Mouse (Mus musculus) CH12.LX (cell line): Measurements from ENCODE around the gene Ankrd27.

ENCODE experiments used
- CHD2 ChIP-seq: IDR thresholded peaks from 2 replicates; pipeline ENCODE4 v1.6.1; 2011; ENCODE audit warnings: low read length, improper control_type of control experiment
- CTCF ChIP-seq, 2 experiments: IDR thresholded peaks in 1 of 2; conservative IDR thresholded peaks in 1 of 2; 2 replicates each; pipeline ENCODE4 v1.5.1; 2011 to 2012; ENCODE audit warnings: low read depth in 2 of 2, low read length in 2 of 2, improper control_type of control experiment in 1 of 2, inconsistent platforms in 1 of 2, mild to moderate bottlenecking in 1 of 2, moderate library complexity in 1 of 2
- EP300 ChIP-seq: IDR thresholded peaks from 2 replicates; pipeline ENCODE4 v1.6.1; 2011; ENCODE audit warnings: low read length, improper control_type of control experiment
- HCFC1 ChIP-seq: IDR thresholded peaks from 2 replicates; pipeline ENCODE4 v1.6.1; 2012; ENCODE audit warnings: low read depth, mild to moderate bottlenecking, inconsistent platforms, low read length, improper control_type of control experiment
- KAT2A ChIP-seq: IDR thresholded peaks from 2 replicates; pipeline ENCODE4 v1.6.1; 2012; ENCODE audit warnings: low read length, improper control_type of control experiment, inconsistent platforms; ENCODE audit not compliant: insufficient replicate concordance
- MAFK ChIP-seq: IDR thresholded peaks from 2 replicates; pipeline ENCODE4 v1.6.1; 2011; ENCODE audit warnings: low read length, improper control_type of control experiment; ENCODE audit not compliant: insufficient replicate concordance
- NELFE ChIP-seq: IDR thresholded peaks from 2 replicates; pipeline ENCODE4 v1.6.1; 2011; ENCODE audit warnings: low read depth, low read length, improper control_type of control experiment
- POLR2A ChIP-seq: IDR thresholded peaks from 2 replicates; pipeline ENCODE4 v1.6.1; 2011; ENCODE audit warnings: low read depth, mild to moderate bottlenecking, improper control_type of control experiment, low read length
- ZMIZ1 ChIP-seq: IDR thresholded peaks from 2 replicates; pipeline ENCODE4 v1.6.1; 2012; ENCODE audit warnings: low read depth, mild to moderate bottlenecking, inconsistent platforms, low read length, improper control_type of control experiment

GRCm38 (mm10) chr7:35587728-35588127, 1.7 kb downstream of the Ankrd27 start:
- TF ChIP-seq EP300 (no peak), CTCF (conservative IDR thresholded peaks at IDR 0.05 in 1 of 2, IDR thresholded peaks at IDR 0.05 in 1 of 2; ENCODE audit: low read depth in 2 of 2, low read length in 2 of 2) (no peak), CHD2 (no peak), KAT2A (no peak), POLR2A (no peak), HCFC1 (no peak), NELFE (no peak), ZMIZ1 (no peak), MAFK (no peak)
